Mouse (Mus musculus) gastrocnemius, adult 8-10 months (tissue): ENCODE results near the gene Nucb1. TPM values are rescaled to one million over a fixed set of nuclear protein-coding genes. Genes with fewer than 3 reads are reported as not detected.
"Not testable (repeated sequence)": the region's sequence is repeated elsewhere in the genome, so short reads cannot be mapped to it uniquely, and the experiment has no call there.

Source experiments
- DNase-seq, 2 experiments: peaks; one replicate each; pipeline ENCODE4 v3.0.0; 2022; ENCODE audit warnings: low spot score in 2 of 2
- total RNA-seq, 4 experiments: library from RNA; stranded (reverse); gene quantifications; 2 replicates each; pipeline ENCODE4 v1.2.4; 2022

Nucb1 gene
- total RNA-seq, 4 experiments from 2014 or later = 51.1 to 66.1 (median 56.8) TPM

- no peak for DNase-seq
Observed at GRCm38 (mm10) chr7:45489578-45489977, 20.6 kb downstream of the Nucb1 start.

GRCm38 (mm10) chr7:45488293-45489204 is 21.7 kb downstream of the Nucb1 start, which contains the start of gene Dhdh:
TSS of gene Dhdh (minus strand) at chr7:45488805.
- DNase-seq = peak; percentile 68 to 79

DNA sequence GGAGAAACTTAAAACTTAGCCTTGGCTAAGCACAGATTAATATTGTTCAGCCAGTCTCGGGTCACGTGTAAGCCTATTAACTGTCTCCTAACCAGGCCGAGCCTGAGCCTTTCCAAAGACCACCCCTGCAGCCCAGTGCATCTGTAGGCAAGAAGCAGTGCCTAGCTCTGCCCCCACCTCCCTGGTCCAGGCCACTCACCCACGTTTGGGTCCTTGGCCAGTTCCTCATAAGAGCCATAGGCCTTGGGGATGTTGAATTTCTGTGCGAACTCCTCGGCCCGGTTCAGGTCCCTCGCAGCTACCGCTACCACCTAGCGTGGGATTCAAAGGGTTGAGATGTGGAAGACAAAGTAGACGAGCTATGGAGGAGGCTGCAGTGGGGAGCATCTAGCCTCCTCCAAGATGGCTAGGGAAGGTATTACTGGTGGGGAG is 22.3 kb downstream of the Nucb1 start:
- no peak for DNase-seq

GRCm38 (mm10) chr7:45486761-45487415 is 23.3 kb downstream of the Nucb1 start, which contains the start of gene Gm45808:
TSS of gene Gm45808 (minus strand) at chr7:45486811.
- DNase-seq = no peak

DNA sequence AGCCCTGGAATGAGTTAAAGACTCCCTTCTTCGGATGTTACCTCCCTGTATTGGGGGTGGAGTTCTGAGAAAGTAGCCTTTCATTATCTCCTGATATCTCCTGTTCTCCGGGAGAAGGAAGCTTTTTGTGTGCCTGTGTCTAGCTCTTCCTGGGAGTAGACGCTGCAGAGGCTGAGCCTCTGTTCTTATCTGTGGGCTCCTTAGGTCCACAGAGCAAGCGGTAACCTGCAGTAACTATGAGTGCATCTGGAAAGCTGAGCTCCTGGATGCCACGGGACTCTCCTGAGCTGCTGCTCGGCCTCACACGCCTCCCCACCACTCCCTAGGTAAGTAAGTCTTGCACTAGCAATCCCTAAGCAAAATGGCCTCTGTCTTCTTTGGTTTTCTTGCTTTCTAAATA is 24.0 kb downstream of the Nucb1 start:
- DNase-seq = no peak

DNA sequence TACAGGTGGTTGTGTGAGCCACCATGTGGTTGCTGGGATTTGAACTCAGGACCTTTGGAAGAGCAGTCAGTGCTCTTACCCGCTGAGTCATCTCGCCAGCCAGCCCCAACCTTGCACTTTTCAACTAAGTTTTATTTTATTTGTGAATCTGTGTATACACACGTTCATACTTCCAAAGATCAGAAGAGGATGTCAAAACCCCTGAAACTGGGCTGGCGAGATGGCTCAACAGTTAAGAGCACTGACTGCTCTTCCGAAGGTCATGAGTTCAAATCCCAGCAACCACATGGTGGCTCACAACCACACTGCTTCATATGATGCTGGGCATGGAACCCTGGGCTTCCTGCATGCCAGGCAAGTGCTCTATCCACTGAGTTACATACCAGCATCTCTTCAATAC is 25.2 kb downstream of the Nucb1 start:
- DNase-seq = not testable (repeated sequence)

DNA sequence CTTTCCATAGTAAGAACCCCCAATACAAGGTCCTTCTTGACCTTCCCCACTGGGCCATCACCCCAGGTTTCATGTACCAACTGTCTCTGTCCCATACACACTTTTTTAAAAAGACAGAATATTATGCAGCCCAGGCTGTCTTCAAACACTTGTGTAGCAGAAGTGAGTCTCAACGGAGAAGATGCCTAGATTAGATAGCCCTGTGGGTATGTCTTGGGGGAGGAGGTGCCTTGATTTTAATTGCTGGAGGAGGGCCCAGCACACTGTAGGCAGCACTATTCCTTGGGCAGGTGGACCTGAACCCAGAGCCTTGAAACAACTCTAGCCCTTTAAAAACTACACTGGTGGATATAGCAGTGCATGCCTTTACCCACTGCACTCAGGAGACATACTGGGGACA is 28.0 kb downstream of the Nucb1 start:
- no peak for DNase-seq

- peak in 1 of 2 experiments; percentile 50 for DNase-seq
Observed at GRCm38 (mm10) chr7:45481374-45481927, 28.8 kb downstream of the Nucb1 start, which contains the start of gene Tulp2. TSS of gene Tulp2 (plus strand) at chr7:45481877.

DNA sequence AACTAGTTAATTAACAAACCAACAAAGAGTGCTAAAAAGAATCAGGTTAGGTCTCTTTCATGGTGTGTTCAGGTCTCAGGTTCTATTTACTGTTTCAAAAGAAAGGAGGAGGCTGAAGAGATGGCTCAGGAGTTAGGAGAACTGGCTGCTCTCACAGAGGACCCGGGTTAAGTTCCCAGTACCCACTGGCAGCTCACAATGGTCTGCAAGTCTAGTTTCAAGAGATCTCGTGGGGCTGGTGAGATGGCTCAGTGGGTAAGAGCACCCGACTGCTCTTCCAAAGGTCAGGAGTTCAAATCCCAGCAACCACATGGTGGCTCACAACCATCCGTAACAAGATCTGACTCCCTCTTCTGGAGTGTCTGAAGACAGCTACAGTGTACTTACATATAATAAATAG is 29.9 kb downstream of the Nucb1 start:
- DNase-seq = not testable (repeated sequence)

- DNase-seq = no peak
Observed at GRCm38 (mm10) chr7:45478774-45479173, 31.4 kb downstream of the Nucb1 start.

GRCm38 (mm10) chr7:45477003-45477402 is 33.2 kb downstream of the Nucb1 start:
- no peak for DNase-seq

GRCm38 (mm10) chr7:45476453-45476852 is 33.8 kb downstream of the Nucb1 start:
- no peak for DNase-seq

DNA sequence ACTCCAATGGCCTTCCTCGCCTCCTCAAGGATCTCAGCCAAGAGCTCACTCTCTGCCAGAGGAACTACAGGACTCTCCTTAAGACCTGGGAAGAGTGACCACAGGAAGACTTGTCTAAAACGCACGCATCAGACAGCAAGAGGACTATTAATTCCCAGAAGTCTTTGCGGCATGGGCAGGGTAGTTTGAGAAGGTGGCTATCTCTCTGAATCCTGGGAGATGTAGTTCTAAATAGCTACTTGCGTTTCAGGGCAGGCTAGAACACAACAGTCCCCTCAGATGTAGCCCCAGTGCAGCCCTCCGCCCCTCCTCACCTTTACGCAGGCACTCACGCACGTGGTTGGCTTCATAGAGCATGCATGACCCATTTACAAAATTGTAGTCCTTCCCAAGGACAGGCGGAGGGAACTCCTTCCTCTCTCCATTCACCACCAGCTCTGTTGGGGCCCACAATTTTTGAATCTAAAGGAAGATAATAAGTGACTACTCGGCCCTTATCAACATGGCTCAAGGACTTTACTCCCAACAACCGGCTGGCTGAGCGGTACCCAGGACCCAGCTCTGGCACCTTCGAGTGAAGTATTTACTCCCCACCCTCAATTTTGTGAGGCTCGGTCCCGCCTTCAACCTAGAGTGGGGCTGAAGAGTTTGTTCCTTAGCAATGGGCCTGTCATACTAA is 34.8 kb downstream of the Nucb1 start:
- no peak for DNase-seq

- DNase-seq = no peak
Observed at GRCm38 (mm10) chr7:45470869-45471268, 39.3 kb downstream of the Nucb1 start.

GRCm38 (mm10) chr7:45467090-45467670 is 43.0 kb downstream of the Nucb1 start:
- DNase-seq = no peak

DNA sequence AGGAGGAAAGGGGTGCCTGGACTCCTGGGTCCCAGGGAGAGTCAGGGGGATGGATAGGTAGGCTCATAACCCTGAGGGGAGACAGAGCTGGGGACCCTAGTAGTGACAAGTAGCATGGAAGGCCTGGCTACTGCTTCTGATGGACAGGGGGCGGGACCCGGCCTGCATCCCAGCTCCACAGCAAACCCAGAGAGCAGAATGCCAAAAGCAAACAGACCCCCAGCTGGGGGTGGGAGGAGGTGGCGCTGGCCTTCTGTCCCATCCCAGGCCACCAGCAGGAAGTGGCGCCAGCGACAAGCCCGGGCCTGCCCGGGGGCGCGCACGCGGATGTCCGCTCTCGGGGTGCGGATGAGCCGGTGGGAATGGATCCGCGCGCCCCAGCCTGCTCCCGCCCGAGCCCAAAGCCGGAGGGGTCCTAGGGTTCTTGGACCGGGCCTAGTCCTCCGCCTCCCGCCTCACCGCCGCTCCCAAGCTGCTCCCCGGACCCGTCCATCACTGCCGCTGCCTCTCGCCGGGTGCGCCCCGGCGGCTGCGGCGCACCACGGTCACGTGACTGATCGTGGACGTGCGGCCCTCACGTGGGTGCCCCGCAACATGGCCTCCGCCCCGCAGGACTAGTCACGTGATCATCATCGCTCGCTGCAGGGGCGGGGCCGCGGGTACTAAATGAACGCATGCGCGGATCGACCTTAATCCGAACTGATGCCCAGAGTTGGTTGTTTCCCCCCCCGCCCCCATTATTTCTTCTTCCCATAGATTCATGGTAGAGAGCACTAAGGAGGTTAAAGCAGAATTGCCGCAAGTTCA is 43.7 kb downstream of the Nucb1 start, which contains the start of gene Bax:
Gene Bax, minus strand, starts transcription at position 616 of the 807 bp plus-strand sequence.
- peak; percentile 94 to 95 for DNase-seq

GRCm38 (mm10) chr7:45465549-45465948 is 44.7 kb downstream of the Nucb1 start:
- DNase-seq = no peak

GRCm38 (mm10) chr7:45465112-45465511 is 45.1 kb downstream of the Nucb1 start:
- DNase-seq = no peak

DNA sequence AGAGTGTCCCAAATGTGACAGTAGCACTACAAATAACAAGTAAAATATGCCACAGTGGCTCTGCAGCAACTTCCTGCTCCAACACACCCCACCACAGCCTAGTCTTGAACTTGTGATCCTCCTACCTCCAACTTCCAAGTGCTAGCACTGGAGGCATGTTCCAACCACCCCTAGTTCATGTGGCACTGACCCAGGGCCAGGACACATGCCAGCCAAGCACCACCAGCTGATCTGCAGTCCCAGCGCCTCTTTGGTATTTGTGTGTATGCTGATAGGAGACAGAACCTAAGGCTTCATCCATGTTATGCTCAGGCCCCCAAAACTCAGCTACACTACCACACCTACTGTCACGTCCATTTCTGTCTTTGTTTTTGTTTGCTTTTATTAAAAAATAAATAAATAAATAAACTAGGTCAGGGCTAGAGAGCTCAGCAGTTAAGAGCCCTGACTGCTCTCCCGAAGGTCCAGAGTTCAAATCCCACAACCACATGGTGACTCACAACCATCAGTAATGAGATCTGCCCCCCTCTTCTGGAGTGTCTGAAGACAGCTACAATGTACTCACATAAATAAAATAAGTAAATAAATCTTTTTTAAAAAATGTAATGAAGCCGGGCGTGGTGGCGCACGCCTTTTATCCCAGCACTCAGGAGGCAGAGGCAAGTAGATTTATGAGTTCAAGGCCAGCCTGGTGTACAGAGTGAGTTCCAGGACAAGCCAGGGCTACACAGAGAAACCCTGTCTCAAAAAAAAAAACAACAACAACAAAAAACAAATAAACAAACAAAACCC is 46.0 kb downstream of the Nucb1 start:
- DNase-seq = no peak
